Mouse (Mus musculus) brain, adult 2 months (tissue): ENCODE results near the gene Pgm2l1.

Source experiments
- DNase-seq: peaks from one replicate; pipeline ENCODE4 v3.0.0; 2011; ENCODE audit warnings: low read depth, low spot score

Gene Pgm2l1

GRCm38 (mm10) chr7:100295745-100296144 is 68.6 kb downstream of the Pgm2l1 start:
- peak; percentile 79 for DNase-seq

DNA sequence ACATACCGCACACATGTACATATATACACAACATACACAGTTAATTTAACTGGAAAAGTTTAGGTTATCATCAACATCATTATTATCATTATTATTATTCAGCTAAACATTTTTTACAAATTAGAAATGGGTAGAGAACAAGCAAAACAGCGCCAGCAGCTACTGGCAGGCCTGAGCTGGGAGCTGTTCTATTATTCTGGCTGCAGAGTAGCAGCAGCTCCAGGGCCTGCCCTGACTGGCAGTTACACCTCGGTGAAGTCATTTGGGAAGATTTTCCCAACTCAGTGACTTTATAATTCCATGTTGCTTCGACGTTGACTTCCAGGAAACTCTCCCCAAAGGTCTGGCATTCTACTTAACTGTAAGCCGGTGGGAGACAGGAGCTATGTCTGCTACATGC is 69.5 kb downstream of the Pgm2l1 start:
- DNase-seq: no peak

DNA sequence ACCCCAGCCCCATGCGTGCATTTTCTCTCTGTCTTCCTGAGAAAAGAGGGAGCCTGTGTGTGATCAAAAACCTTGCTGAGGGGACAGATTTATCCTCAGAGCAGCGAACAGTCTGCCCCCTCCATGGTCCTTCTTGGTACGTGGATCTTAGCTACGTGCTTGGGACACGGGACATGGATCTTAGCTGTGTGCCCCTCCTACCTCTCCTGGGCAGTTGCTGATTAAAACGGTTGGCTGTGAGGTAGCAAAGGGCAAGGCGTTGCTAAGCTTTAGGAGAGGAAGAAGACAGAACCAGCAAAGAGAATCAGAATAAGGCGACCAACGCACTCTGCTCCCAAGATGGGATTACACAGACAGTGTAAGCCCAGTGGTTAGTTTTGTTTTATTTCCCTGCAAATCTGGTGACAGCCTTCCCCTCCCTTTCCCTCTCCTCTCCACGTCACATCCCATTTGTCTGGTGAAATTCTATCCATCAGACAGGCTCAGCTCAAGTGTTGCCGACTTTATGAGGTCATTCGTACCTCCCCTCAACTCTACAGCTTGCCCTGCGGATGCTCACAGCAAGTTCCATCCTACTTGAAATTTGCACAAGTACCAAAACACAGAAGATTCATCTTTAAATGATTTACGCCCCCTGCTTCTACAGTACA is 71.8 kb downstream of the Pgm2l1 start:
- no peak for DNase-seq

DNA sequence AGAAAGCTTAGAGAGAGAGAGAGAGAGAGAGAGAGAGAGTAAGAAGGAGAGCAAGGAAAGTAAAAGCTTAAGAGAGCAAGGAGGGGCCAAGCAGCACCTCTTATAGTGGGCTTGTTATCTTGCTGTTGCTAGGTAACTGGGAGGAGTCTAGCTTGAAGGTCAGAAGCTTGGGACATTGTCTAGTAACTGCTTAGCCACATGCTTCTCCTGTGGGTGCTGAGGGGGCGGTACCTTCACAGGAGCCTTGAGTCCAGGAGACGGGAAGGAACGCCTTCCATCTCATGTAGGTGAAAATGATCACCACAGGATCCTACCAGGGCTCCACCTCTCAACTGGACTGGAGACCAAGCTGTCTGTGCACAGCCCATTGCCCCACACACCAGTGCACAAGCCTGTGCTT is 74.2 kb downstream of the Pgm2l1 start:
- no peak for DNase-seq

GRCm38 (mm10) chr7:100302316-100302715 is 75.1 kb downstream of the Pgm2l1 start:
- peak; percentile 94 for DNase-seq

DNA sequence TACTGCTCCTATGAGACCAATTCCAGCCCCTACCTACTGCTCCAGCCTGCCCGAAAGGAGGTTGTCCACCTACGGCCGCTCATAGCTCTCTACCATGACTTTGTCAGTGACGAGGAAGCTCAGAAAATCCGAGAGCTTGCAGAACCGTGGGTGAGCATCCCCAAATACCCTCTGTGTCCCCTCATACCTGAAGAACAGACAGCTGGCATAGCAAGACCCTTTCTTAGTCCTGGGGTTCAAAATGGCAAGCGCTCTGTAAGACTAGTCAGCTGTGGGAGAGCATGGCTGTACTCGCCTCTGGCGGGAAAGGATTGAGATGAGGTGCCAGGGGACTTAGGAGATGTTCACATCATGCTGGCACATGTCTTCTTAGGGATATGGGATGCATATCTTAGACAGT is 78.7 kb downstream of the Pgm2l1 start:
- no peak for DNase-seq

DNA sequence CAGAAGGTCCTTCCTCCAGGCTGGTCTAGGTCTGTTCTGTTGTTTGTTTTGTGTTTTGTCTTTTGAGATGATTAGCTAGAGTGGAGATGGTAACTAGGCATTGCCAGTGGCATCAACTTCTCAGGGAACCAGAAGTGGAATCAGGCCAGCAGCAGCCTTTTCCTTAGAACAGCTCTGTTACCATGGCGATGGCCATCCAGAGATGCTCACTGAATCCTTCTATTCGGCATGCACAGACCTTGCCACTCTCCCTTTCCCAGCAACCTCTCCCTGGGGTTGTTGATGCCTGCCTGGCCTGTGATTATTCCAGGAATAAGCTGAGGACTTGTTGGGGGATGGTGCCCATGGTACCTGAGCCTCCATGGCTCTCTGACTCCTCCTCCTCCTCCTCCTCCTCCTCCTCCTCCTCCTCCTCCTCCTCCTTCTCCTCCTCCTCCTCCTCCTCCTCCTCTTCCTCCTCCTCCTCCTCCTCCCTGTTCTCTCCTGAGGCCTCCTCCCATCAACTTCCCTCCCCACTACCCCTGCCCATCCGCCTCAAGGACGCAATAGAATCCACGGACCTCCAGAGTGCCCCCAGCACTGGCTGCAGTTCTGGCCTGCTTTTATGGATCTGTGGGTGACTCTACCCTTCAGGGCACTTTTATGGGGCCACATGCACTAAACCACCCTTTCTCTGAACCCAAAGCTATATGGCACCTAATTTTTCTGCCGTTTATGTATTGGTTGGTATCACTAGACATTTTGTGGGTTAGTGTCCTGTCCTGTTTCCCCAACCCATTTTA is 80.9 kb downstream of the Pgm2l1 start:
- DNase-seq: peak; percentile 91

GRCm38 (mm10) chr7:100309216-100309615 is 82.0 kb downstream of the Pgm2l1 start:
- DNase-seq: peak; percentile 66

GRCm38 (mm10) chr7:100309679-100310078 is 82.5 kb downstream of the Pgm2l1 start:
- DNase-seq: peak; percentile 27

DNA sequence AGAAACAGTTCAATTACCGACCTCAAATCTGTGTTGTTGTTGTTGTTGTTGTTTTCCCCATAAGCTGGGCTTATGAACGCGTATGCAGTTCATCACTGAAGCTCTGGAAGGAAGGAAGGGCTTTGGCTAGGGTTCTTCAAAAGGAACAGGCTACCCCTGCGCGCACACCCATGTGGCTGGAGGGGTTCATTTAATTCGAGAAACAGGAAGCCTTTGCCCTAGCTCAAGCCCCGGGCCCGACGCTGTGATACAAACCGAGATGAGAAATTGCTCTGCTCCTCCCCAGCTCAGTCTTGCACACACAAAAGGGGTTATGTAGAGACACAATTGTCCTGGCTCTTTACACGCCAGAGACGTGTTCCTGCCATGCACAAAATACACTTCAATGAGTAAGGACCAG is 83.1 kb downstream of the Pgm2l1 start:
- no peak for DNase-seq

- peak; percentile 30 for DNase-seq
These were observed 85.5 kb downstream of the Pgm2l1 start for GRCm38 (mm10) chr7:100312716-100313115.

DNA sequence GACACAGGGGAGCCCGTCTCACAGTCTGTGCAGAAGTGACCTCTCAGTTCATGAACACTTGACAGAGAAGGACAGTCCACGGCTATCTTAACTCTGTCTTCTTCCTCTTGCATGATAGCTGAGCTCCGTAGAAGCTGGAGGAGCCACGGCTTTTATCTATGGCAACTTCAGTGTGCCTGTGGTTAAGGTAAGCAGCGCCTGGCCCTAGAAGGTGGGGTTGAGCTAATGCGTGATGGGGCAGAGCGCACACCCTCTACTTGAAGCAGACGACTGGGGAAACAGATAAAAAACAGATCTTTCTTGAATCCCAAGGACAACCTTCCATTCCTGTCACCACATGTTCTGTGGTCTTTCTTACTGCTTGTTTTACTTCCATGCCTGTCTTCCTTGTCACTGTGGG is 89.7 kb downstream of the Pgm2l1 start:
- no peak for DNase-seq

- DNase-seq: no peak
These were observed 90.3 kb downstream of the Pgm2l1 start for GRCm38 (mm10) chr7:100317534-100317933.

DNA sequence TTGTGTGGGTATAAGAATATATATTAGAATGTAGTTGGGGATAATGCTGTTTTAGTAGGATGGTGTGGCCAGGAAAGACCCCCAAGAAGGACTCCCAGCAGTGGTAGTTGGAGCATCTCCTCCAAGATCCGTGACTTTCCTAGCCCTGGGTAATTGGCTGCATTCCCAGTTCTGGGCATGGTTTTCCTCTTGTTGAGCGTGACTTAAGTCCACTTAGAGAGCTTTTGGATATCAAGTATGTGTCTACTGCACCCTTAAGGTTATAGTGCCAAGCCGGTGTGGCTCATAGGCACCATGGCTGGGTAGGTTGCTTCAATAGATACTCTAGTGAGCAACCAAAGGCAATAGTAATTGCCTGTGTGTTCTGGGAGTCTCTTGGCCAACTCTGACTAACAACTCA is 96.5 kb downstream of the Pgm2l1 start:
- DNase-seq: no peak

DNA sequence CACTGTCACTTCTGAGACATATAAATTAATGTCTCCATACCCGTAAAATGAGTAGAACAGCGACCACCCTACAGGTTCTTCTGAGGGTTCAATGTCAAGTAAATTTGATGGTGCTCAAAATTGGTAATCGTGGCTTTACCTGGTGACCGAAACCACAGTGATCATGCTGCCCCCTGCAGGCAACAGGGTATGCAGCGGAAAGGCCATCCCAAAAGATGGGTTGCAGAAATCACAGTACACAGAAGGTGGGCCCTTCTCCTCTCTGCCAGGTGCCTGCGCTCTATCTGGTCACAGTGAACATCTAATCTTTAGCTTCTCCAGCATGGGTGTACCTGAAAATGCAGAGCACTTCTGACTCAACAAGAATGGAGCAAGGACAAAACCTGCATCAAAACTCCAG is 98.3 kb downstream of the Pgm2l1 start:
- DNase-seq: peak; percentile 56

DNA sequence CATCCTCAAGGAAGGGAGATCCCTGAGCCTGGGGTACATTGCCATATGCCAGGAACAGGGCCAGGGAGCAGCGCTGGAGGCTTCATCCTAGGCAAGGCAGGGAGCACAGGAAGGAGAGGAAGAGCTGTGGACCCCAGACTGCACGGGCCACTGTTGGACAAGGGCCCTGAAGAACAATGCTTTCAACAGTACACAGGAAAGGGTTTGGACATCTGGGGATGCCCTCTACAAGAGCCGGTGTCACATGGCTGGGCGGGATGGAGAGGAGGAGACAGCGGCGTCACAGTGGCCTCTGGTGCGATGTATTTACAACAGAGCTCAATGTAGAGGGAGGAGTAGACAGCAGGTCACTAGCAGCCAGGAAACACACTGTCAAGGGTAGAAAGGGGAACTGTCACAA is 100.3 kb downstream of the Pgm2l1 start:
- DNase-seq: no peak
